Mouse (Mus musculus) hindbrain, embryonic 15.5 days (tissue): ENCODE data around the gene Gm10477. TPM values are rescaled to one million over a fixed set of nuclear protein-coding genes. Genes with fewer than 3 reads are reported as not detected.
"Not testable (repeated sequence)": the region's sequence is repeated elsewhere in the genome, so short reads cannot be mapped to it uniquely, and the experiment has no call there.

Experiments used
- ATAC-seq: fragments of 200-750 bp; cut with Nextera tagmentation; 2 replicates; pipeline ENCODE4 v1.8.0; 2017; ENCODE audit warnings: low read depth, moderate number of reproducible peaks, moderate TSS enrichment; ENCODE audit not compliant: low FRiP score
- H3K27ac ChIP-seq: fragments of 300-500 bp; sonication (generic); replicated peaks from 2 replicates; pipeline ENCODE4 v1.5.1; 2015; ENCODE audit warnings: mild to moderate bottlenecking, inconsistent platforms
- H3K27me3 ChIP-seq: fragments of 300-500 bp; sonication (generic); 2 replicates; pipeline ENCODE4 v1.6.1; 2015; ENCODE audit warnings: control low read depth, inconsistent platforms
- H3K36me3 ChIP-seq: fragments of 300-500 bp; sonication (generic); 2 replicates; pipeline ENCODE4 v1.6.1; 2015; ENCODE audit warnings: control low read depth, inconsistent platforms
- H3K4me1 ChIP-seq: fragments of 300-500 bp; sonication (generic); replicated peaks from 2 replicates; pipeline ENCODE4 v1.6.1; 2015; ENCODE audit warnings: control low read depth, inconsistent platforms
- H3K4me2 ChIP-seq: fragments of 300-500 bp; sonication (generic); 2 replicates; pipeline ENCODE4 v1.6.1; 2015; ENCODE audit warnings: moderate library complexity, mild to moderate bottlenecking, inconsistent platforms
- H3K4me3 ChIP-seq: fragments of 300-500 bp; sonication (generic); 2 replicates; pipeline ENCODE4 v1.5.1; 2015; ENCODE audit warnings: mild to moderate bottlenecking, inconsistent platforms
- H3K9ac ChIP-seq: fragments of 300-500 bp; sonication (generic); 2 replicates; pipeline ENCODE4 v1.6.1; 2015; ENCODE audit warnings: inconsistent platforms
- H3K9me3 ChIP-seq: fragments of 300-500 bp; sonication (generic); 2 replicates; pipeline ENCODE4 v1.6.1; 2016; ENCODE audit warnings: control low read depth, inconsistent platforms
- WGBS: fragments of 180-500 bp; shearing (Covaris S2); methylation state at CpG from one replicate; pipeline ENCODE4 v1.1.7; 2015; 5-methylcytosine and 5-hydroxymethylcytosine counted together
- polyA plus RNA-seq: library from polyadenylated mRNA; unstranded; fragments of >200 nt; fragmentation: Nextera tagmentation; extraction: Ambion mirVana; gene quantifications from 2 replicates; pipeline ENCODE4 v1.2.1, GENCODE M21; 2015

Gm10477 gene
- polyA plus RNA-seq, result not detected in 2 replicates

- H3K4me1 ChIP-seq, H3K9me3 ChIP-seq, H3K9ac ChIP-seq, H3K36me3 ChIP-seq, ATAC-seq, H3K27ac ChIP-seq, H3K4me2 ChIP-seq, H3K4me3 ChIP-seq, H3K27me3 ChIP-seq: not testable (repeated sequence)
- 89% methylated on average over 6 of the region's 6 CpGs for WGBS
Observed at GRCm38 (mm10) chrX:56524442-56524841, at the start of gene Gm10477. Gene Gm10477 (plus strand): TSS chrX:56524742.

DNA sequence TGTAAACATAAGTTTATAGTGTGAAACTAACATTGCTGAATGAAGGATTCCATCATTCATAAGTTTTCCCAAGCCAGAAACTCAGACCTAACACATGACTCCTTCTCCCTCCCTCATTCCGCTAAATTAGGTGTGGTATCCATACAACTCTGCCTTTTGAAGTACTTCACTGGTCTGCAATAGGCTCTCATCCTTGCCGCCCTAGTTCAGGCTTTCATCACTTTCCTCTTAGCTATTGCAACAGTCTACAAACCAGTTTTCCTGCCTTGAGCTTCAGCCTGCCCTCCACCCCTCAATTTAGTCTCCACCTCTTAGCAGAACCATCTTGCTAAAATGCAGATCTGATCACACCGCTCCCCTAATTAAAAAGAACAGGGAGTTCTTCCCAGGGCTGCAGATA, 47.0 kb upstream of the Gm10477 start:
- no peak overlapping the region for H3K4me2 ChIP-seq
- no peak overlapping the region for H3K9ac ChIP-seq
- no peaks in the 10 kb centered on the region for H3K9me3 ChIP-seq
- no peaks in the 10 kb centered on the region for H3K27me3 ChIP-seq
- no peaks in the 10 kb centered on the region for H3K36me3 ChIP-seq
- no peak for ATAC-seq
- H3K4me1 ChIP-seq, result no peaks in the 10 kb centered on the region
- H3K27ac ChIP-seq, result no peak overlapping the region
- no peak overlapping the region for H3K4me3 ChIP-seq
- 88% methylated on average over 3 of the region's 3 CpGs for WGBS

DNA sequence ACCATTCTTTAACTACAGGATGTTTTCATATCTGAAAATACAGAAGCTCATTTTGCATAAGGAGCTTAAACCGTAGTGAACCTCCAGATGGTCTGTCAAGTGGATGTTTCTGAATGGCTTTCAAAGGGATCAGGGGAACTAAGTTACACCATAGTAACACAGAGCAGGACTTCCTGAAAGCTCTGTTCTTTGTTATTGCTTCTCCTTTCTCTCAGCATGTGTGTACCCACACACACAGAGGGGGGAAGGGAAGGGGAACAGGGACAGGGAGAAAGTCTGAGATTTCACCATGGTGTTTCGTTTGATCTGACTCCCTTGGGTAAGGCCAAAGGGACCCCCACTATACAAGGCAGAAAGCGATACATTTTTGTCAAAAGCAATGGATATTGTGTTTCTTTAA, 42.6 kb upstream of the Gm10477 start:
- ATAC-seq, result no peak

GRCm38 (mm10) chrX:56489758-56490157, 34.8 kb upstream of the Gm10477 start:
- no peaks in the 10 kb centered on the region for H3K27me3 ChIP-seq
- WGBS, result 30% methylated on average over 1 of the region's 1 CpGs
- ATAC-seq, result no peak
- H3K4me1 ChIP-seq, result no peaks in the 10 kb centered on the region
- H3K9me3 ChIP-seq, result no peaks in the 10 kb centered on the region
- H3K36me3 ChIP-seq, result no peaks in the 10 kb centered on the region
- no peak overlapping the region for H3K4me3 ChIP-seq
- H3K9ac ChIP-seq, result no peak overlapping the region
- H3K27ac ChIP-seq, result no peak overlapping the region
- no peak overlapping the region for H3K4me2 ChIP-seq

More for the DNA sequence above, 42.6 kb upstream of the Gm10477 start:
- no peaks in the 10 kb centered on the region for H3K9me3 ChIP-seq
- no peak overlapping the region for H3K27ac ChIP-seq
- no peaks in the 10 kb centered on the region for H3K36me3 ChIP-seq
- H3K27me3 ChIP-seq, result no peaks in the 10 kb centered on the region
- H3K4me2 ChIP-seq, result no peak overlapping the region
- WGBS, result 58% methylated on average over 3 of the region's 3 CpGs
- no peak overlapping the region for H3K4me3 ChIP-seq
- no peak overlapping the region for H3K9ac ChIP-seq
- H3K4me1 ChIP-seq, result no peaks in the 10 kb centered on the region

DNA sequence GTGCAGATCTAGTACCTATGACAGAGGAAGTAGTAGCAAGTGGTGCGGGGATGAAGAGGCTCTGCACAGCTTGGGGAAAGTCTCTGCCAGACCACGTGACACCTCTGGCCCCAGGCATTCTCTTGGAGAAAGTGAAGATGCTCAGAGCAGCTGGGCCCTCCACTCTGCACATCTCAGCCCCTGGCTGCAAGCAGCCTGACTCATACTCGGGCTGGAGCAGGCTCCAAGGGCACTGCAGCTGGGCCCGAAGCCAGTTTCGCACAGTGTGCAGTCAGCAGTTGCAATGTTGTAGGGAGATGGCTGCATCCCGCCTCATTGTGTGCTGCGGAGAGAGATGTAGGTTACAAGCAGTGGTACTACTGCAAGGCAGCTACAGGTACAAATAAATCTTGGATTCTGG, 27.3 kb upstream of the Gm10477 start:
- H3K27ac ChIP-seq, result no peak overlapping the region
- no peak overlapping the region for H3K4me2 ChIP-seq
- no peak for ATAC-seq
- H3K4me1 ChIP-seq, result no peaks in the 10 kb centered on the region
- 0 out of 2 replicates have a peak, but pooled peaks cover 6% of the 10 kb centered on the region for H3K36me3 ChIP-seq
- H3K9me3 ChIP-seq, result no peaks in the 10 kb centered on the region
- H3K4me3 ChIP-seq, result no peak overlapping the region
- 78% methylated on average over 7 of the region's 7 CpGs for WGBS
- no peak overlapping the region for H3K9ac ChIP-seq
- no peaks in the 10 kb centered on the region for H3K27me3 ChIP-seq

GRCm38 (mm10) chrX:56531266-56531665, 6.7 kb downstream of the Gm10477 start:
- Histone ChIP-seq H3K4me2 (no peak overlapping the region), H3K27me3 (no peaks in the 10 kb centered on the region), H3K27ac (no peak overlapping the region), H3K4me1 (no peaks in the 10 kb centered on the region), H3K9ac (no peak overlapping the region), H3K4me3 (no peak overlapping the region), H3K36me3 (no peaks in the 10 kb centered on the region), H3K9me3 (no peaks in the 10 kb centered on the region)
- 15% methylated on average over 3 of the region's 3 CpGs for WGBS
- no peak for ATAC-seq

DNA sequence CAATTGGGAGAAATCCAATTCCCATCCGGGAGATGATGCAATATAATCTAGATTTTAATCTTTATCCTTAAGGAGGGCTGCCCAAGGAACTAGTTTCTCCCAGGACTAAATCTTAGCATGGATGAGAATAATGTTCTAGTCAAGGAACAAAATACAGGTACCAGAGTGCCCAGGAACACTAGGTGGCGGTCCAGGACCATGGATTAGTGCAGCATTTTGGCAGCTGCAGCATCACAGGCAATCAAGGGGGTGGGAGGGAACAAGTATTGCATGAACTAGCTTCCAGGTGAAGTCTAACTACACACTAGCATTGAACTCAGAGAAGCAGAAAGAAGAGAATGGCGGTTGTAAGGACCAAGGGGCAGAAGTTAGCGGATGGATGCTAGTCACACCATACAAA, 12.6 kb downstream of the Gm10477 start:
- Histone ChIP-seq H3K36me3 (no peaks in the 10 kb centered on the region), H3K9me3 (no peaks in the 10 kb centered on the region), H3K4me1 (no peaks in the 10 kb centered on the region), H3K4me3 (no peak overlapping the region), H3K27ac (no peak overlapping the region), H3K27me3 (no peaks in the 10 kb centered on the region), H3K4me2 (no peak overlapping the region), H3K9ac (no peak overlapping the region)
- ATAC-seq, result no peak
- WGBS, result 64% methylated on average over 4 of the region's 4 CpGs

- Histone ChIP-seq H3K9me3 (no peaks in the 10 kb centered on the region), H3K4me2 (no peak within 1 kb of the TSS), H3K4me1 (no peaks in the 10 kb centered on the region), H3K9ac (no peak within 1 kb of the TSS), H3K36me3 (no peaks in the 10 kb centered on the region), H3K4me3 (no peak within 1 kb of the TSS), H3K27ac (no peak within 1 kb of the TSS), H3K27me3 (no peaks in the 10 kb centered on the region)
- no peak for ATAC-seq
- 87% methylated on average over 7 of the region's 7 CpGs for WGBS
Observed at GRCm38 (mm10) chrX:56549506-56549905, 25.0 kb downstream of the Gm10477 start, which contains the start of gene Gm648. Gene Gm648 (minus strand): TSS chrX:56549606.

GRCm38 (mm10) chrX:56553584-56553983, 29.0 kb downstream of the Gm10477 start:
- H3K36me3 ChIP-seq, result no peaks in the 10 kb centered on the region
- no peak overlapping the region for H3K4me2 ChIP-seq
- no peak overlapping the region for H3K4me3 ChIP-seq
- no peaks in the 10 kb centered on the region for H3K4me1 ChIP-seq
- no peaks in the 10 kb centered on the region for H3K9me3 ChIP-seq
- ATAC-seq, result no peak
- WGBS, result 84% methylated on average over 3 of the region's 3 CpGs
- H3K27me3 ChIP-seq, result no peaks in the 10 kb centered on the region
- no peak overlapping the region for H3K9ac ChIP-seq
- no peak overlapping the region for H3K27ac ChIP-seq

DNA sequence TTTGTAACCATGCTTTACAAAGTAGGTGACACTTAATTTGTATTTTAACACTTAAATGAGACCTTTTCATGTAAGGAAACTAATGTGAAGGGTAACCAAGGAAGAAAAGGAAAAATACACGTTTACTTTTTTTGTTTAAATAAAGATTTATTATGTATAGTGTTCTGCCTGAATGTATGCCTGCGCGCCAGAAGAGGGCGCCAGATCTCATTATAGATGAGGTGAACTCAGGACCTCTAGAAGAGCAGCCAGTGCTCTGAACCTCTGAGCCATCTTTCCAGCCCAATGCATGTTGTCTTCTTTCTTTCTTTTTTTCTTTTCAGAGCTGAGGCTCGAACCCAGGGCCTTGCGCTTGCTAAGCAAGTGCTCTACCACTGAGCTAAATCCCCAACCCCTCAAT, 47.9 kb downstream of the Gm10477 start:
- no peak overlapping the region for H3K4me2 ChIP-seq
- H3K4me1 ChIP-seq, result no peaks in the 10 kb centered on the region
- H3K4me3 ChIP-seq, result no peak overlapping the region
- H3K9me3 ChIP-seq, result no peaks in the 10 kb centered on the region
- H3K27ac ChIP-seq, result no peak overlapping the region
- no peaks in the 10 kb centered on the region for H3K36me3 ChIP-seq
- no peaks in the 10 kb centered on the region for H3K27me3 ChIP-seq
- 25% methylated on average over 6 of the region's 6 CpGs for WGBS
- H3K9ac ChIP-seq, result no peak overlapping the region
- ATAC-seq, result no peak

Other genes with a start within 250 kb of the Gm10477 start
- gene Zfp449, start 178.3 kb upstream of the Gm10477 start, polyA plus RNA-seq, result 5.0 and 6.0 TPM in 2 replicates
- gene Smim10l2a, start 150.2 kb upstream of the Gm10477 start, polyA plus RNA-seq, result 46.7 and 47.1 TPM in 2 replicates
- gene Gm2174, start 76.8 kb upstream of the Gm10477 start, polyA plus RNA-seq, result 1.4 and 1.7 TPM in 2 replicates
- gene Ints6l, start 69.9 kb upstream of the Gm10477 start, polyA plus RNA-seq, result 16.4 and 17.2 TPM in 2 replicates
- not detected in 2 replicates for gene Gm648, start 24.9 kb downstream of the Gm10477 start, polyA plus RNA-seq
- gene Mmgt1, start 73.3 kb downstream of the Gm10477 start, polyA plus RNA-seq, result 53.6 and 55.3 TPM in 2 replicates
- gene Slc9a6, start 85.0 kb downstream of the Gm10477 start, polyA plus RNA-seq, result 67.9 and 70.8 TPM in 2 replicates
- gene Fhl1, start 207.0 kb downstream of the Gm10477 start, polyA plus RNA-seq, result 176 and 182 TPM in 2 replicates